Mouse (Mus musculus) lung, postnatal 0 days (tissue): ENCODE measurements at regions not wholly inside any gene's neighbourhood (a gene's known extent, or its start where the extent isn't known, plus 50 kb on each side); places are given as distances from the start of the nearest gene placed in this dataset.

Source experiments
- CTCF ChIP-seq: IDR thresholded peaks from 2 replicates; pipeline ENCODE4 v1.5.1; 2016; ENCODE audit warnings: antibody characterized with exemption, mild to moderate bottlenecking
- EP300 ChIP-seq: IDR thresholded peaks from 2 replicates; pipeline ENCODE4 v1.6.1; 2016; ENCODE audit warnings: antibody characterized with exemption, mild to moderate bottlenecking, control low read depth

DNA sequence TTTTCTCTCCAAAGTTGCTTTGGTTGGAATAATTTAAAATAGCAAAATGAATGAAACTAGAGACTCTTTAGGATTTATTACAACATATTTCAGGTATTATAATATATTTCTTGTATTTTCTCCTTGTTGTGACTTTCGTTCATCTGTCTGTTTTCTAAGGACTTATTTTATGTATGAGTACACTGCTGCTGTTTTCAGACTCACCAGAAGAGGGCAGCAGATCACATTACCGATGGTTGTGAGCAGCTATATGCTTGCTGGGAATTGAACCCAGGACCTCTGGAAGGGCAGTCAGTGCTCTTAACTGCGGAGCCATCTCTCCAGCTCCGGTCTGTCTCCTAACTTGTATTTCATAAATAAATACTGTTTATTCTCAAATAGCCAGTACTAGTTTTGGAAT is 1347.9 kb upstream of the Acvr2a start:
- no peak for TF ChIP-seq EP300
- peak; percentile 24 for TF ChIP-seq CTCF
